Mouse (Mus musculus): ENCODE results near the gene Ccdc40. TPM values are rescaled to one million over a fixed set of nuclear protein-coding genes. Genes with fewer than 3 reads are reported as not detected.

Gene Ccdc40
- 18.6 and 24.1 TPM in 2 replicates for polyA plus RNA-seq (2016; fragmentation: Nextera tagmentation; extraction: Ambion mirVana)

DNA sequence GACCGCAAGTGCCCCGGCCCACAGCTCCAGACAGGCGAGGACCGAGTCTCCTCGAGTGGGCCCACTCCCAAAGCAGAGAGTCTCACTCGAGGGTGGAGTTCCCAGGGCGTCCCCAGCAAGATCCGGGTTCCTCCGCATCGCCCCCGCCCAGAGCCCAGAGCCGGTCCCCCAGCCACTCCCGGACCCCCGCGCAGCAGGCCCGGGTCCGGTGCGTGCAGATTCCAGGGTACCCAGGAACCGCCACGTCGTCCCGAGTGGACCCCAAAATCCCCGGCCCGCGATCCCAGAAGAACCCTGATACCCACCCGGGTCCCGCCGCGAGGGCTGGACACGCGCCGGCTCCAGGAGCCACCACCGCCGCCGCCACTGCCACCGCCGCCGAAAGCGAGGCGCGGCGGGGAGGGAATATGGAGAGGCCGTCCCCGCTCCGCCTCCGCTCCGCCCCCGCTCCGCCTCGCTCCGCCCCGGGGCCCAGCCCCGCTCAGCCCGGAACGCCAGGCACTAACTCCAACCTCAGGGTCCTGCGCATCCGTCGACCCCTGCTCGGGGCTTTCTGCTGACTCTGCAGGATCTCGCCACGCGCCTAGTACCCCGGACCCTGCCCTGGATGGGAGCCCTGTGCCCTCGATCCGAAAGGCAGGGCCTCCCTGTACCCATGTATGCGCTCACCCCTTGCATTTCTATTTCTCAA is at the start of gene Ccdc40, which contains the start of gene Tbc1d16:
Ccdc40 (plus strand) TSS at position 482 of the 691 bp plus-strand sequence.
Tbc1d16 (minus strand) TSS at position 409 of the 691 bp plus-strand sequence.
- peaks cover 13% of the 10 kb centered on the region; the same call in 1 of the 2 replicates for H3K36me3 ChIP-seq
- WGBS, result under 1% methylated on average over 56 of the region's 66 CpGs
- peak within 1 kb of the TSS; percentile 98 for H3K4me2 ChIP-seq (replicated peaks)
- peak within 1 kb of the TSS; percentile 79 for H3K9ac ChIP-seq (replicated peaks)
- no peaks in the 10 kb centered on the region for H3K27me3 ChIP-seq
- ATAC-seq (ENCODE audit: low FRiP score, low read depth), result peak; percentile 84
- peak within 1 kb of the TSS; percentile 88 for H3K27ac ChIP-seq (replicated peaks)
- peak within 1 kb of the TSS; percentile 78 for H3K4me3 ChIP-seq
- peaks cover 58% of the 10 kb centered on the region for H3K4me1 ChIP-seq
- H3K9me3 ChIP-seq, result no peaks in the 10 kb centered on the region

GRCm38 (mm10) chr11:119180824-119181582 is 47.4 kb upstream of the Ccdc40 start:
- H3K27me3 ChIP-seq, result no peaks in the 10 kb centered on the region
- no peak overlapping the region for H3K9ac ChIP-seq (replicated peaks)
- no peak overlapping the region for H3K27ac ChIP-seq (replicated peaks)
- peaks cover 66% of the 10 kb centered on the region for H3K4me1 ChIP-seq
- ATAC-seq (ENCODE audit: low FRiP score, low read depth), result no peak
- no peak overlapping the region for H3K4me2 ChIP-seq (replicated peaks)
- WGBS, result 86% methylated on average over 14 of the region's 14 CpGs
- H3K9me3 ChIP-seq, result no peaks in the 10 kb centered on the region
- H3K4me3 ChIP-seq, result no peak overlapping the region
- no peaks in the 10 kb centered on the region for H3K36me3 ChIP-seq

DNA sequence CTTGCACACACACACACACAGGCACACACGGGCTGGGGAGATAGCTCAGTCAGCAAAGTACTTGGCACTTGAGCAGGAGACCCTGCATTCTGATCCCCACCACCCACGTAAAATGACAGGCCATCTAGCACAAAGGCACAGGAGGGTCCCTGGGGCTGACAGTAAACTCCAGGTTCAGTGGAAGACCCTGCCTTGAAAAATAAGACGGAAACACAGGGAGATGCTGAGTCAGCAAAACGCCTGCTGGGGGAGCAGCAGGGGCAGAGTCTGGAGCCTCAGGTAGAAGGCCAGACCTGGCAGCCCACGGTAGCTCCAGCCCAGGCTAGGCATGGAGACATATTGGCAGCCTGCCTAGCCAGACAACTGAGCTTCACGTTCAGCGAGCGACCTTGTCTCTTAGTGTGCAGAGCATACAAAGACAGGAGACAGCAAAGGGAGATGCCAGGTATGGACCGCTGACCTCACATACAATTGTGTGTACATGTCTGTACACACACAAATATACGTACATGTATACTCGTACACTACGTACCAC is 46.4 kb upstream of the Ccdc40 start:
- H3K9ac ChIP-seq (replicated peaks), result no peak overlapping the region
- H3K9me3 ChIP-seq, result no peaks in the 10 kb centered on the region
- no peak for ATAC-seq (ENCODE audit: low FRiP score, low read depth)
- no peak overlapping the region for H3K27ac ChIP-seq (replicated peaks)
- no peak overlapping the region for H3K4me3 ChIP-seq
- WGBS, result 87% methylated on average over 12 of the region's 12 CpGs
- H3K4me2 ChIP-seq (replicated peaks), result no peak overlapping the region
- peaks cover 58% of the 10 kb centered on the region for H3K4me1 ChIP-seq
- H3K27me3 ChIP-seq, result no peaks in the 10 kb centered on the region
- no peaks in the 10 kb centered on the region for H3K36me3 ChIP-seq

DNA sequence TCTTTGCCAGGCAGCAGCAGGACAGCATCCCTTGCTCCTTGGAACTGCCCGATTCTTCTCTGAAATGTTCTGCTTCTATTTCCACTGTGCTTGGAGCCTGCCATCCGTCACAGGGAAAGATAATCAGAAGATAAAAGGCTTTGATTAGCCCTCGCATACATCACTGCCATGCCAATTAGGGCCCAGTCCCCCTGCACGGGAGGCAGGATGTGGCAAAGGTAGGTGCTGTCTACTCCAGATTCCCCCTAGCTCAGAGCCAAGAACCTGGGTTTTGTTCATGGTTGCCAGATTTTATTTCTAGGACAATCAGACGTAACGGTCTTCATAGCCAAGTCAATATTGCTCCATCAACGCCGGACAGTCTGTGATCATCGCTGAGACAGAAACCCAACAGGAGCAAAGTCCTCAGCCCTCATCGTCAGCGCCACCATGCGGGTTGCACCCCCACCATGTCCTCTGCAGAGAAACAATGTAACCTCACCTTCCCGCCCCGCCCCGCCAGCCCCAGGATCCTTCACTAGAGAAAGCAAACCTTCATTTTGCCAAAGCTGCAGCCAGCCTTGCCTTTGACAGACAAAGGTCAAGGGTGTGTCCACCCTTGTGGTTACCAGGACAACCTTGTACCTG is 44.6 kb upstream of the Ccdc40 start:
- H3K27me3 ChIP-seq, result no peaks in the 10 kb centered on the region
- WGBS, result 82% methylated on average over 15 of the region's 15 CpGs
- H3K27ac ChIP-seq (replicated peaks), result peak overlapping the region; percentile 52; the same call in 1 of the 2 replicates
- no peak overlapping the region for H3K4me2 ChIP-seq (replicated peaks)
- no peak overlapping the region for H3K4me3 ChIP-seq
- H3K4me1 ChIP-seq, result peaks cover 59% of the 10 kb centered on the region
- no peak for ATAC-seq (ENCODE audit: low FRiP score, low read depth)
- H3K36me3 ChIP-seq, result no peaks in the 10 kb centered on the region
- no peaks in the 10 kb centered on the region for H3K9me3 ChIP-seq
- H3K9ac ChIP-seq (replicated peaks), result no peak overlapping the region

DNA sequence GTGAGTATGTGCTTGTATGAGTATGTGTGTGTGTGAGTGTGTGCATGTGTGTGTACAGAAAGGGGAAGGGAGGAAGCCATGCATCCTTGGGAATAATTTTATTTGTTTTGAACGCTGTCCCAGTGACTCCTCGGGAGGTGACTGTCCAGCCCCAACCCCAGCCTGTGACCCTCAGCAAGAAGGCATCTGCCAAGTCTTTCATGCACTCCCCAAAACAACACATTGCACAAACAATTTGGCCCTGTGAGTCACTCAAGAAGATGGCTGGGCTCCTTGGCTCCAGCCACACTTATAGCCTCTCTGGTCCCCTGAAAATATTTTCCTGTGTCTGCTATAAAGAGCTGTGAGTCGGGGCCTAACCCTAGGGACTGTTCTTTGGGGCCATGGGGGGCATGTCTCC is 42.0 kb upstream of the Ccdc40 start:
- Histone ChIP-seq H3K4me3 (no peak overlapping the region), H3K27ac (replicated peaks) (no peak overlapping the region), H3K27me3 (no peaks in the 10 kb centered on the region), H3K9me3 (no peaks in the 10 kb centered on the region), H3K4me1 (peaks cover 62% of the 10 kb centered on the region), H3K36me3 (no peaks in the 10 kb centered on the region), H3K4me2 (replicated peaks) (no peak overlapping the region), H3K9ac (replicated peaks) (no peak overlapping the region)
- ATAC-seq (ENCODE audit: low FRiP score, low read depth), result no peak
- WGBS, result 87% methylated on average over 3 of the region's 3 CpGs

DNA sequence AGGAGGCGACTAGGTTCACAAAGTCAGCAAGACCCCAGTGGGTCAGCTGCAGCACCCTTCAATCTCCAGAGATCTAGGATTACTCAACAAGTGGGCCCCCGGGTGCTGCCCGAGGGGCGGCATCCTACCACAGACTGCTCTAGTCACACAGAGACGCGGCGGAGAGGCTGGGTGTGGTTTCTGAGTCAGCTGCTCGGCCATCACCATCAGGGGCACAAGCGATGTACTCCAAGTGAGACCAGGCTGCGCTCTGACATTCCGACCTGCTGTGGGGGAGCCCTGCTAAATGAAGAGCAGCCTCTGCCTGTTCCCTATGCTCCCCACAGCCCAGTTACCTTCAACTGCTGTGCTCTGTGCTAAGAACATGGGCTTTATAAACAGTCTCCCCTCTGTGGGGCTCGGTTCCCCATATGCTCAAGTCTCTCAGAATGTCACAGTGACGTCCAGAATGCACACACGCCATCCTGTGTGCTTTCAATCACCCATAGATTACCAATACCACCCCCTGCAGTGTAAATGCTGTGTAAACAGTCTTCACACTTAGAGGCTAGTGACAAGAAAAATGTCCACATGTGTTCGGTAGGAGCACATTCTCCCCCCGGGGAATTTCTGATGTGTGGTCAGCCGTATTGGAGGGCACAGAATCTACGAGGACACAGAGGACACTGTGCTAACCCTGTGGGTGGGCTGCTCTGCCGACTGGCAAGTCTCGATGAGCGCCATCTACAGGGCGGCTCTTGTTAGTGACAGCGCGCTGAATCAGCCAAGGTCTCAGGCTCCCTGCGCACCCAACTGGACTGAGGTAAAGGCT is 41.2 kb upstream of the Ccdc40 start:
- WGBS, result 49% methylated on average over 25 of the region's 25 CpGs

GRCm38 (mm10) chr11:119187800-119188197 is 40.6 kb upstream of the Ccdc40 start:
- H3K4me2 ChIP-seq (replicated peaks), result no peak overlapping the region
- H3K4me1 ChIP-seq, result peaks cover 53% of the 10 kb centered on the region

More for the DNA sequence above, 41.2 kb upstream of the Ccdc40 start:
- 0 out of 2 replicates have a peak, but pooled peaks have one; percentile 46 for ATAC-seq (ENCODE audit: low FRiP score, low read depth)
- H3K4me2 ChIP-seq (replicated peaks), result no peak overlapping the region
- H3K27ac ChIP-seq (replicated peaks), result no peak overlapping the region; the same call in 1 of the 2 replicates
- no peaks in the 10 kb centered on the region for H3K36me3 ChIP-seq
- H3K9me3 ChIP-seq, result no peaks in the 10 kb centered on the region
- no peak overlapping the region for H3K9ac ChIP-seq (replicated peaks)
- no peak overlapping the region for H3K4me3 ChIP-seq
- H3K27me3 ChIP-seq, result no peaks in the 10 kb centered on the region
- H3K4me1 ChIP-seq, result peaks cover 58% of the 10 kb centered on the region

DNA sequence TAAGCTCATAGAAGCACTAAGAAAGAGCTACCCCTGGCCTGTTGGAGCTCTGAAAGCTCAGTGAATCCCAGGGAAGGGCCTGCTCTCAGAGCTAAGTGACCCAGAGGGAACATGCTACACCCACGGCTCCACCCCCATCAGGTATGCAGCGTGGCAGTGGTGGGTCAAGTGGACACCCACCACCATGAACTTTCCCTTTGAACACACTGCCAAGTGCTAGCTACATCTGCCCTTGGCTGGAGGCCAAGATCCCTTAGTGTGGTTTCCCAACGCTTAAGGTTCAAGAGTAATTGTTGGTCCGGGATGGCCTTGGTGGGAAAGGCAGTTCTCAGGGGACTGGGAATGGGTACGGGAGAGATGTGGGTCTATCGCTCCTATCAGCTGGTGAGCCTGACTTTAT is 40.0 kb upstream of the Ccdc40 start:
- Histone ChIP-seq H3K9ac (replicated peaks) (no peak overlapping the region), H3K4me2 (replicated peaks) (no peak overlapping the region), H3K4me1 (peaks cover 47% of the 10 kb centered on the region), H3K36me3 (no peaks in the 10 kb centered on the region), H3K4me3 (no peak overlapping the region), H3K27ac (replicated peaks) (no peak overlapping the region), H3K9me3 (no peaks in the 10 kb centered on the region), H3K27me3 (no peaks in the 10 kb centered on the region)
- WGBS, result 82% methylated on average over 6 of the region's 6 CpGs
- ATAC-seq (ENCODE audit: low FRiP score, low read depth), result no peak

More at GRCm38 (mm10) chr11:119187800-119188197, 40.6 kb upstream of the Ccdc40 start:
- no peaks in the 10 kb centered on the region for H3K27me3 ChIP-seq
- no peak overlapping the region for H3K27ac ChIP-seq (replicated peaks)
- no peak overlapping the region for H3K9ac ChIP-seq (replicated peaks)
- H3K9me3 ChIP-seq, result no peaks in the 10 kb centered on the region
- no peak for ATAC-seq (ENCODE audit: low FRiP score, low read depth)
- no peaks in the 10 kb centered on the region for H3K36me3 ChIP-seq
- 63% methylated on average over 10 of the region's 10 CpGs for WGBS
- H3K4me3 ChIP-seq, result no peak overlapping the region

DNA sequence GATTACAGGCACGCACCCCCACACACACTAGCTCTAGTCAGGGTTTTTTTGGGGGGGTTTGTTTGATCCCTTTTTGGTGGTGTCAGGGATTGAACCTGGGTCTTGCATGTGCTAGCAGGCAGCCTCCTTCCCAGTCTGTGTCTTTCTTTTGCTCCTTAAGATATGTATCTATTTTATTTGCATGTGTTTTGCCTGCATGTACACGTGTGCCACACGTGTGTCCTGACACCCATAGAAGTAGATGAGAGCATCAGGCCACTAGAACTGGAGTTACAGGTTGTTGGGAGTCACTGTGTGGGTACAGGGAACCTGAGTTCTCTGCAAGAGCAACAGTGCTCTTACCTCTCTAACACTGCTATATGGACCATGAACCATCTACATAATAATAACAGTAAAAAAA is 39.1 kb upstream of the Ccdc40 start:
- Histone ChIP-seq H3K27ac (replicated peaks) (no peak overlapping the region), H3K9me3 (no peaks in the 10 kb centered on the region), H3K4me3 (no peak overlapping the region), H3K27me3 (no peaks in the 10 kb centered on the region), H3K9ac (replicated peaks) (no peak overlapping the region), H3K36me3 (no peaks in the 10 kb centered on the region), H3K4me1 (peaks cover 38% of the 10 kb centered on the region), H3K4me2 (replicated peaks) (no peak overlapping the region)
- 93% methylated on average over 3 of the region's 3 CpGs for WGBS
- ATAC-seq (ENCODE audit: low FRiP score, low read depth), result no peak

DNA sequence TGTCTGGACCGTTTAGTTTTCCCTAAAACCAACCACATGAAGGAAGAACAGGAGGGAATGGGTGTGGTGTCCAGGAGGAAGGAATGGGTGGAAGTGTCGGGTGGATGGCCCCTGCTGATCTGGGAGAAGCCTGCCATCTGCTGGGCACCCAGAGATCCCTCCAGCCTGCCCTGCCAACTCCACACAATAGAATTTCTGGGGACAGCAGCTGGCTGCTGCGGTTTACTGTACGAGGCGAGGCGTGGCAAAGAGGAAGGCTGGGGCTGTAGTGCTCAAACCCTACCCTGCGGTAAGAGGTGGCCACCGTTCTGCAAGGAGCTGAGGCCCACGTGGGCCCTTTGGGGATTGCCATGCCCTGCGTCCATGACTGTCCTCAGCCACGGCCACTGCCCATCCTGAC is 37.9 kb upstream of the Ccdc40 start:
- Histone ChIP-seq H3K9me3 (no peaks in the 10 kb centered on the region), H3K4me2 (replicated peaks) (no peak overlapping the region), H3K27ac (replicated peaks) (peak overlapping the region; percentile 66; the same call in 1 of the 2 replicates), H3K27me3 (no peaks in the 10 kb centered on the region), H3K36me3 (no peaks in the 10 kb centered on the region), H3K4me3 (no peak overlapping the region), H3K4me1 (peaks cover 35% of the 10 kb centered on the region), H3K9ac (replicated peaks) (peak overlapping the region; percentile 39; the same call in 1 of the 2 replicates)
- peak; percentile 68 for ATAC-seq (ENCODE audit: low FRiP score, low read depth)
- 38% methylated on average over 11 of the region's 11 CpGs for WGBS

- no peak overlapping the region for H3K4me2 ChIP-seq (replicated peaks)
- no peak overlapping the region; the same call in 1 of the 2 replicates for H3K27ac ChIP-seq (replicated peaks)
- ATAC-seq (ENCODE audit: low FRiP score, low read depth), result no peak
- peaks cover 35% of the 10 kb centered on the region for H3K4me1 ChIP-seq
- no peaks in the 10 kb centered on the region for H3K27me3 ChIP-seq
- H3K9me3 ChIP-seq, result no peaks in the 10 kb centered on the region
- no peak overlapping the region for H3K9ac ChIP-seq (replicated peaks)
- no peak overlapping the region for H3K4me3 ChIP-seq
- H3K36me3 ChIP-seq, result no peaks in the 10 kb centered on the region
- 83% methylated on average over 9 of the region's 9 CpGs for WGBS
Observed at GRCm38 (mm10) chr11:119191606-119192081, 36.7 kb upstream of the Ccdc40 start.
